Mouse (Mus musculus) bone marrow, adult 2 months (tissue): ENCODE data around the gene Pdia5. TPM values are rescaled to one million over a fixed set of nuclear protein-coding genes. Genes with fewer than 3 reads are reported as not detected.

Experiments
- H3K27ac ChIP-seq: fragments of 200-500 bp; 2 replicates; pipeline ENCODE4 v1.5.1; 2012; ENCODE audit warnings: low read depth, mild to moderate bottlenecking, control low read depth, inconsistent platforms, low read length; ENCODE audit not compliant: control insufficient read depth, poor library complexity, insufficient read depth
- H3K4me1 ChIP-seq: fragments of 200-500 bp; 2 replicates; pipeline ENCODE4 v1.6.1; 2011; ENCODE audit warnings: low read length; ENCODE audit not compliant: control insufficient read depth, insufficient read depth
- H3K4me3 ChIP-seq: fragments of 200-500 bp; replicated peaks from 2 replicates; pipeline ENCODE3; 2011; ENCODE audit warnings: mild to moderate bottlenecking, low read depth, low read length, control low read depth; ENCODE audit not compliant: control insufficient read depth
- CTCF ChIP-seq: fragments of 200-500 bp; IDR thresholded peaks from 2 replicates; pipeline ENCODE4 v1.5.1; 2011; ENCODE audit warnings: low read length, control low read depth; ENCODE audit not compliant: control insufficient read depth, insufficient read depth
- POLR2A ChIP-seq: fragments of 200-500 bp; IDR thresholded peaks from 2 replicates; pipeline ENCODE4 v1.6.1; 2011; ENCODE audit warnings: low read depth, mild to moderate bottlenecking, control low read depth, low read length, borderline replicate concordance; ENCODE audit not compliant: control insufficient read depth
- WGBS: fragments of 180-500 bp; shearing (Covaris S2); methylation state at CpG from one replicate; pipeline ENCODE4 v1.1.7; 2018; 5-methylcytosine and 5-hydroxymethylcytosine counted together
- polyA plus RNA-seq: library from polyadenylated mRNA; stranded (reverse); fragments of >200 nt; gene quantifications from 2 replicates; pipeline ENCODE4 v1.2.4, GENCODE M21; 2011; ENCODE audit warnings: low replicate concordance; ENCODE audit not compliant: missing spikeins, insufficient read depth, insufficient read length

The Pdia5 gene
- polyA plus RNA-seq, 1 experiment, result 6.6 TPM

DNA sequence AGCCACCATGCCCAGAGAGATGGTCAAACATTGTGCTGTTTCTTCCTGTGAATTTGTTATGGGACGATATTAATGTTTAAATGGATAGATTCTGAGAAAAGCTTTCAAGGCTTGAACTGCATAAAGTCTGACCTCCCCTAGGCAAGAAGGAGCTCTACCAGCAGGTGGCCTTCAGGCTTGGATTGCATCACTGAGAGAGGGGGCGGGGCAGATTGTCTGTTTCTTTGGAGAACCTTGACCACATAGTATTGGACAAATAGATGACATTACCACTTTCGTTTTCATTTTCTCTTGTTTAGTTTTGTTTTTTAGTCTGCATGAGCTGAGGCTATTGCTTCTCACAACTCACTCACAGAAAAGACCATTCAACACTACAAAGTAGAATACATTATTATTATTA lies 111.3 kb downstream of the Pdia5 start:
- H3K27ac ChIP-seq, result no peak overlapping the region
- WGBS, result 58% methylated on average over 3 of the region's 3 CpGs
- TF ChIP-seq POLR2A (no peak), CTCF (no peak)

DNA sequence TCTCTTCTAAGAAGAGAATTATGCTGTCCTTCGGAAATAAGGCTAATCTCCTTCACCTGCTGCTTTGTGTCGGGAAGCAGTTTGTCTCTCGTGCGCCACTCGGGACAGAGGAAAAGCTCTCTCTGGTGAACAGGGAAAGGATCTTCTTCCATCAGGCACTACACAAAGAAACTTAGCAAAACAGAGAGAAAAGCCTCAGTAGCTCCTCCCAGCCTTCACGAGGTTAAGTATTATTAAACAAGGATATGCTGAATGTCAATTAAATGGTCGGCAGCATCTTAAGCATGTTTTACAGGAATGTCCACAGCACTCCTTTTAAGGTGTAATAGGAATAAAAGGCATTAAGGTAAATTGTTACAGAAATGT lies 126.6 kb downstream of the Pdia5 start:
- Histone ChIP-seq H3K27ac (no peak overlapping the region), H3K4me1 (no peaks in the 10 kb centered on the region; the same call in 1 of the 2 replicates), H3K4me3 (peak overlapping the region; percentile 65)
- no peak for TF ChIP-seq POLR2A
- TF ChIP-seq CTCF, result no peak
- 0% methylated on average over 7 of the region's 7 CpGs for WGBS

More for the DNA sequence above, 111.3 kb downstream of the Pdia5 start:
- H3K4me1 ChIP-seq, result no peaks in the 10 kb centered on the region
- H3K4me3 ChIP-seq, result no peak overlapping the region

DNA sequence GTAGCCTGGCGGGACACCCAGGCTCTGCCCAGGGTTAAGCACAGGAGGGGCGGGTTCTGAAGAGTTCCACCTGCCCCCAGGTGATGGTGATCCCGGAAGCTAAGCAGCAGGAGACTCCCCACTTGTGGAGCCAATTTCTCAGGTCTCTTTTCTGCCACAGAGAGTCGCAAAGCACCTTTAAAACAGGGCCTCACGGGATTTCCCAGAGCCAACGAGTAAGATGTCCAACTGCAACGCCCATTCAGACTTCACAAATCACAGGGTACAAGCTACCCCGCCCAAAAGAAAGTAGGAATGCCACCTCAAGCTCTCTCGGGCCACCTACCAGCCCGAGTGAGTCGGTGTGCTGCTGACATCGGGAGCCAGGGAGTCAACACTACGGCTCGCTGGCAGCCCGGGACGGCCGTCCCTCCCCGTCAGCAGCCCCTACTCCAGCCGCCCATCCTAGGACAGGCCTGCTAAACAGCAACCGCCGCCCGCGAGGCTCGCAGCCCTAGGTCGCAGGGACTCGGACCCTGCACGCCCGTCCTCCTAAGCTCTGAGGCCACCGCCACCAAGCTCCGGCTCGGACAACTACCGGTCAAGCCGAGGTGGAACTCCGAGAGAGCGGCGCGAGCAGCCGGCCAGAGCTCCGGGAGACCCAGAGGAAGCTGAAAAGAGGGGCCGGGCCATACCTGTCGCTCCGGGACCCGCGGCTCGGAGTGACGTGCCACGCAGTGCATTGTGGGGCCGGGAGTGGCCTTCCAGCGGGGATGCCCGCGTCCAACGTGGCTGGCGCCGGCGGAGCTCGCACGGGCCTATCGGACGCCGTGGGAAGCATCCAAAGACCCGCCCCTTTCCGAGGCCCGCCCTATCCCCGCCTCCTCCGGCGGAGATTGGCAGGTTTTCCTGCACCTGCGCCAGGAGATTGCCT lies 127.3 kb downstream of the Pdia5 start, which contains the start of gene Sec22a:
Sec22a (minus strand) TSS at position 769 of the 913 bp plus-strand sequence.
- Histone ChIP-seq H3K4me1 (no peaks in the 10 kb centered on the region; the same call in 1 of the 2 replicates), H3K27ac (peak within 1 kb of the TSS; percentile 48), H3K4me3 (peak within 1 kb of the TSS; percentile 90)
- under 1% methylated on average over 67 of the region's 67 CpGs for WGBS
- TF ChIP-seq CTCF, result no peak
- peak; percentile 43; the same call in 1 of the 2 replicates for TF ChIP-seq POLR2A

DNA sequence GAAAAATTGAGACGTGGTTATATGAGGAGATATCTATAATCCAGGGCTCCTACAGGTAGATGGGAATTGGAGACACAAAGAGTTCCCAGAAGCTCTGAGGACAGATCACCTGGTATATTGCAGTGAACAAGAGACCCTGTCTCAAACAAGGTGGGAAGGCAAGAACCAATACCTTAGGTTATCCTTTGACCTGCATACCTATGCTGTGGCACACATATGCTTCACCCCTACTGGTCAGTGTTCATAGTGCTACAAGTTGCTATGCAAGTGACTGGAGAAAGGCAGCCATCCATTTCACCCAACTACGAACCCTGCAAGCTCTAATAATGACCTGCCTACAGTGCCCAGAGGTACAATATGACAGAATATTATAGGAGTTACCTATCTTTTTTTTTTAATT lies 128.5 kb downstream of the Pdia5 start:
- H3K4me1 ChIP-seq, result no peaks in the 10 kb centered on the region; the same call in 1 of the 2 replicates
- 86% methylated on average over 2 of the region's 2 CpGs for WGBS
- no peak overlapping the region for H3K27ac ChIP-seq
- no peak overlapping the region for H3K4me3 ChIP-seq
- TF ChIP-seq CTCF, result no peak
- TF ChIP-seq POLR2A, result no peak

DNA sequence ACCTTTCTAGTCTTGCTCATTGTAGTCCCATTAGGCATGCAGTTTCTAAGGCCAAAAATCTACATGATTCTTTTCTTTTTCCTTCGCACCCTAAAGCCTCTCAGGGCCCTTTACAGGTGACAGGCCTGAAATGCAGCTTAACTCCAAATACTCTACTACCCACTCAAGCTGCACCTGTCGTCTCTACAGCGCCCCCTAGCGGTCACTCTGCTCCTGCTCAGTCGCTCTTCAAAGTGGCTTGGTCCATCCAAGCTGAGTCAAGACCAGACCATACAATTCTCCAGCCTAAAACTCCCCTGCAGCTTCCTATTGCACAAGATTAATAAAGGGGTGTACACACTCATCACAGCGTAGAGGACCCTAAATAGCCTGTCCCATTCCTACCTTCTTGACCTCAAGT lies 130.1 kb downstream of the Pdia5 start:
- Histone ChIP-seq H3K4me1 (no peaks in the 10 kb centered on the region; the same call in 1 of the 2 replicates), H3K4me3 (no peak overlapping the region), H3K27ac (no peak overlapping the region)
- 36% methylated on average over 6 of the region's 6 CpGs for WGBS
- TF ChIP-seq POLR2A, result no peak
- TF ChIP-seq CTCF, result peak; percentile 85

DNA sequence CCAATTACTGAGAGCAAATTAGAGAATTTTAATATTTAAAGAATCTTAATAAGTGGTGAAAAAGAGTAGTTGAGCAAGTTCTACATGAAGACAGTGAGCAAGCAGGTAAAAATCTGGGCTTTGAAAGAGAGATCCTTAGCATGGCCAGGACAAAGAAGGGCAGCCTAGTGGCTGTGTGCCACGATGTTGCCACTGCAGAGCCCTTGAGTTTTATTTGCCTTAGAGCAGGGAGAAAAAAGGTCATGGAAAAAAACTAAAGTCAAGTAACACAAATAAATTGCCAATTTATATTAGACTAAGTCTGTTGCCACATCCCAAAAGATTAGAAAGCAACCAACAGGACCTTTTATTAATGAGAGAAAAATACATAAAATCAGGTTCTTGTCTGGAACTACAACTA lies 133.2 kb downstream of the Pdia5 start:
- no peak overlapping the region for H3K27ac ChIP-seq
- TF ChIP-seq CTCF (no peak), POLR2A (no peak)
- WGBS, result 72% methylated on average over 1 of the region's 1 CpGs
- H3K4me3 ChIP-seq, result no peak overlapping the region
- no peaks in the 10 kb centered on the region; the same call in 1 of the 2 replicates for H3K4me1 ChIP-seq

Other genes starting within 250 kb of the Pdia5 start
- gene Sec22a, start 127.0 kb downstream of the Pdia5 start, polyA plus RNA-seq, result 1.00 and 3.5 TPM in 2 replicates
- gene Sema5b, start 50.3 kb upstream of the Pdia5 start, polyA plus RNA-seq, result not detected in 2 replicates